Mouse (Mus musculus) kidney, postnatal 0 days (tissue): ENCODE measurements at regions not wholly inside any gene's neighbourhood (a gene's known extent, or its start where the extent isn't known, plus 50 kb on each side); places are given as distances from the start of the nearest gene placed in this dataset.

ENCODE experiments used
- ATAC-seq: fragments of 200-750 bp; cut with Nextera tagmentation; replicated peaks from 2 replicates; pipeline ENCODE4 v1.8.0; 2017; ENCODE audit warnings: low read depth, moderate number of reproducible peaks, moderate TSS enrichment, moderate library complexity; ENCODE audit not compliant: low FRiP score
- DNase-seq: peaks from one replicate; pipeline ENCODE4 v3.0.0-alpha.2; 2016; ENCODE audit warnings: low spot score
- H3K27ac ChIP-seq: fragments of 300-500 bp; sonication (generic); 2 replicates; pipeline ENCODE4 v1.5.1; 2014; ENCODE audit warnings: mild to moderate bottlenecking
- H3K27me3 ChIP-seq: fragments of 300-500 bp; sonication (generic); 2 replicates; pipeline ENCODE4 v1.6.1; 2014; ENCODE audit warnings: low read length, mixed read lengths; ENCODE audit not compliant: insufficient read depth
- H3K36me3 ChIP-seq: fragments of 300-500 bp; sonication (generic); 2 replicates; pipeline ENCODE4 v1.6.1; 2014; ENCODE audit warnings: low read length, mixed read lengths; ENCODE audit not compliant: insufficient read depth
- H3K4me1 ChIP-seq: fragments of 300-500 bp; sonication (generic); replicated peaks from 2 replicates; pipeline ENCODE4 v1.6.1; 2014; ENCODE audit warnings: antibody characterized with exemption, low read length, mixed read lengths; ENCODE audit not compliant: insufficient read depth
- H3K4me2 ChIP-seq: fragments of 300-500 bp; sonication (generic); 2 replicates; pipeline ENCODE4 v1.6.1; 2014; ENCODE audit warnings: mild to moderate bottlenecking, low read length, moderate library complexity, mixed read lengths
- H3K4me3 ChIP-seq: fragments of 300-500 bp; sonication (generic); replicated peaks from 2 replicates; pipeline ENCODE4 v1.5.1; 2014; ENCODE audit warnings: low read depth, low read length
- H3K9ac ChIP-seq: fragments of 300-500 bp; sonication (generic); 2 replicates; pipeline ENCODE4 v1.6.1; 2014; ENCODE audit warnings: low read depth, low read length
- H3K9me3 ChIP-seq: fragments of 300-500 bp; sonication (generic); replicated peaks from 2 replicates; pipeline ENCODE4 v1.6.1; 2016; ENCODE audit warnings: low read length, inconsistent platforms, mixed read lengths
- CTCF ChIP-seq: IDR thresholded peaks from 2 replicates; pipeline ENCODE4 v1.5.1; 2016; ENCODE audit warnings: antibody characterized with exemption, low read depth, mild to moderate bottlenecking, moderate library complexity
- WGBS: fragments of 180-500 bp; shearing (Covaris S2); extraction: QIAGEN DNeasy Blood & Tissue Kit; methylation state at CpG from one replicate; pipeline ENCODE4 v1.1.7; 2014; 5-methylcytosine and 5-hydroxymethylcytosine counted together

DNA sequence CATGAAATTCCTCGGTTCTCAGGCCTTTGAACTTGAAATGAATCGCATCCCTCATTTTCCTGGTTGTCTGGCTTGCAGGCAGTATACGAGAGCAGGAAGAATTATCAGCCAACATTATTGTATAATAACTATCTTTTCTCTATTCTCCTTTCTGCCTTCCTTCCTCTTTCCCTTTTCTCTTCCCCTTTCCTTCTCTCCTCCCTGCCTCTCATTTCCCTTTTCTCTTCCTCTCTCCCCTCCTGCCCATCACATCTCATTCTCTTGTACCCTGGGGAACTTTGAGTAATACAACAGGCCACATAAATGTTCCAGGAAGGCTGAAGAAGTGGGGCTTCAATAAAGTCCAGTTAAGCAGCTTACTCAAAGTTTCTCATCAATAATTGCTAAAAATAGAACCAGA, 2831.1 kb downstream of the 9330182O14Rik start:
- Histone ChIP-seq H3K4me2 (no peak overlapping the region), H3K9me3 (no peaks in the 10 kb centered on the region), H3K27me3 (no peaks in the 10 kb centered on the region), H3K27ac (no peak overlapping the region), H3K36me3 (no peaks in the 10 kb centered on the region), H3K4me1 (no peaks in the 10 kb centered on the region), H3K9ac (no peak overlapping the region), H3K4me3 (no peak overlapping the region)
- ATAC-seq (no peak), DNase-seq (no peak)
- no peak for TF ChIP-seq CTCF
- 56% methylated on average over 3 of the region's 3 CpGs for WGBS
